Mouse (Mus musculus): Measurements from ENCODE around the gene Cd300ld. TPM values are rescaled to one million over a fixed set of nuclear protein-coding genes. Genes with fewer than 3 reads are reported as not detected.
"Not testable (repeated sequence)": the region's sequence is repeated elsewhere in the genome, so short reads cannot be mapped to it uniquely, and the experiment has no call there.

The Cd300ld gene
- 0.13 and 0.22 TPM in 2 replicates for polyA plus RNA-seq (2012; rRNA removed)
- polyA plus RNA-seq (2014; fragmentation: Nextera tagmentation; extraction: Ambion mirVana) = 0.29 and 0.36 TPM in 2 replicates

DNA sequence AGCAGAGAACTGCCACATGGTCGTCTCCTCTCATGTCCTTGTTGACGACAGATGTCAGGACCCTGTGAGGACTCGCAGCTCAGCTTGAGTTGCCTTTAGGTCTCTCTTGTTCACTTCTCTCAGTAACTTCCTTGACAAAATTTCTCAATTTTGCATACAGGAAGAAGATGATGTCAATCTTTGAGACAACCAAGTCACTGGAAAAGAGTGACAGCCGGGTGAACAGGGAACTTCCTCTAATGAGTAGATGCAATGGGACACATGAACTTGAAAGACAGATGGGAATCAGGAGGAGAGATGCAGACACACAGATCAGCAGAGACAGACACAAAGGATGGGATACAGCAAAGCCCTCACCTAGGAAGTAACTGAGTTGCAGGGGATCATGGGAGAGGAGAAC is at the start of gene Cd300ld:
TSS of gene Cd300ld (minus strand) at position 130 of the 400 bp plus-strand sequence.
- Histone ChIP-seq H3K9me3 (ENCODE audit: control insufficient read depth, low read length) (no peaks in the 10 kb centered on the region), H3K36me3 (ENCODE audit: control insufficient read depth, insufficient read depth, low read length) (no peaks in the 10 kb centered on the region), H3K27ac (replicated peaks; ENCODE audit: low read depth, low read length) (no peak within 1 kb of the TSS), H3K4me2 (replicated peaks; ENCODE audit: low read depth, low read length, severe bottlenecking) (no peak within 1 kb of the TSS), H3K9ac (ENCODE audit: low read depth, low read length, severe bottlenecking) (no peak within 1 kb of the TSS), H3K4me1 (ENCODE audit: control insufficient read depth, insufficient read depth, low read length) (no peaks in the 10 kb centered on the region), H3K27me3 (ENCODE audit: control insufficient read depth, insufficient read depth, low read length) (no peaks in the 10 kb centered on the region), H3K4me3 (replicated peaks; ENCODE audit: low read length) (no peak within 1 kb of the TSS)
- 67% methylated on average over 4 of the region's 4 CpGs for WGBS
- ATAC-seq (ENCODE audit: low FRiP score, low read depth) = no peak
- TF ChIP-seq POLR2A (IDR thresholded peaks at IDR 0.05; ENCODE audit: borderline replicate concordance, extremely low read depth, insufficient read depth, insufficient read length) = no peak
- DNase-seq (ENCODE audit: low spot score) = no peak

DNA sequence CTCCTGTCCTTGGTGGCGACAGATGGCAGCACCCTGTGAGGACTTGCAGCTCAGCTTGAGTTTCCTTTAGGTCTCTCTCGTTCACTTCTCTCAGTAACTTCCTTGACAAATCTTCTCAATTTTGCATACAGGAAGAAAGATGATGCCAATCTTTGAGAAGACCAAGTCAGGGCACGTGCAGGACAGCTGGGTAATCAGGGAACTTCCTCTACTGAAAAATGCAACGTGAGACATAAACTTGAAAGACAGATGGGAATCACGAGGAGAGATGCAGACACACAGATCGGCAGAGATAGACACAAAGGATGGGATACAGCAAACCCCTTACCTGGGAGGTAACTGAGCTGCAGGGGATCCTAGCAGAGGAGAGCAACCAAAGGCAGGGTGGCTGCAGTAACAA is 47.9 kb upstream of the Cd300ld start, which contains the start of gene Cd300ld5:
TSS of gene Cd300ld5 (minus strand) at position 101 of the 400 bp plus-strand sequence.
- not testable (repeated sequence) for DNase-seq (ENCODE audit: low spot score); H3K4me1 ChIP-seq (ENCODE audit: control insufficient read depth, insufficient read depth, low read length); H3K4me3 ChIP-seq (replicated peaks; ENCODE audit: low read length); ATAC-seq (ENCODE audit: low FRiP score, low read depth); H3K27ac ChIP-seq (replicated peaks; ENCODE audit: low read depth, low read length); H3K27me3 ChIP-seq (ENCODE audit: control insufficient read depth, insufficient read depth, low read length); H3K4me2 ChIP-seq (replicated peaks; ENCODE audit: low read depth, low read length, severe bottlenecking); H3K9me3 ChIP-seq (ENCODE audit: control insufficient read depth, low read length); H3K36me3 ChIP-seq (ENCODE audit: control insufficient read depth, insufficient read depth, low read length); H3K9ac ChIP-seq (ENCODE audit: low read depth, low read length, severe bottlenecking)
- no CpG with 5 or more reads among the region's 6 CpGs for WGBS

DNA sequence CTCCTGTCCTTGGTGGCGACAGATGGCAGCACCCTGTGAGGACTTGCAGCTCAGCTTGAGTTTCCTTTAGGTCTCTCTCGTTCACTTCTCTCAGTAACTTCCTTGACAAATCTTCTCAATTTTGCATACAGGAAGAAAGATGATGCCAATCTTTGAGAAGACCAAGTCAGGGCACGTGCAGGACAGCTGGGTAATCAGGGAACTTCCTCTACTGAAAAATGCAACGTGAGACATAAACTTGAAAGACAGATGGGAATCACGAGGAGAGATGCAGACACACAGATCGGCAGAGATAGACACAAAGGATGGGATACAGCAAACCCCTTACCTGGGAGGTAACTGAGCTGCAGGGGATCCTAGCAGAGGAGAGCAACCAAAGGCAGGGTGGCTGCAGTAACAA is 37.2 kb upstream of the Cd300ld start, which contains the start of gene Cd300ld4:
TSS of gene Cd300ld4 (minus strand) at position 101 of the 400 bp plus-strand sequence.
- not testable (repeated sequence) for DNase-seq (ENCODE audit: low spot score)

DNA sequence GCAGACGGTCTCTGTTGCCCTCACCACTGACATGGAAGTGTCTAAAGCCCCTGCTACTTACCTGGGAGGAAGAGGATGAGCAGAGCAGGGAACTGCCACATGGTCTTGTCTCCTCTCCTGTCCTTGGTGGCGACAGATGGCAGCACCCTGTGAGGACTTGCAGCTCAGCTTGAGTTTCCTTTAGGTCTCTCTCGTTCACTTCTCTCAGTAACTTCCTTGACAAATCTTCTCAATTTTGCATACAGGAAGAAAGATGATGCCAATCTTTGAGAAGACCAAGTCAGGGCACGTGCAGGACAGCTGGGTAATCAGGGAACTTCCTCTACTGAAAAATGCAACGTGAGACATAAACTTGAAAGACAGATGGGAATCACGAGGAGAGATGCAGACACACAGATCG is 26.4 kb upstream of the Cd300ld start, which contains the start of gene Cd300ld2:
TSS of gene Cd300ld2 (minus strand) at position 101 of the 400 bp plus-strand sequence.
- not testable (repeated sequence) for ATAC-seq (ENCODE audit: low FRiP score, low read depth); H3K4me3 ChIP-seq (replicated peaks; ENCODE audit: low read length); DNase-seq (ENCODE audit: low spot score); H3K27me3 ChIP-seq (ENCODE audit: control insufficient read depth, insufficient read depth, low read length); H3K4me1 ChIP-seq (ENCODE audit: control insufficient read depth, insufficient read depth, low read length); H3K4me2 ChIP-seq (replicated peaks; ENCODE audit: low read depth, low read length, severe bottlenecking); H3K9me3 ChIP-seq (ENCODE audit: control insufficient read depth, low read length); H3K36me3 ChIP-seq (ENCODE audit: control insufficient read depth, insufficient read depth, low read length); H3K9ac ChIP-seq (ENCODE audit: low read depth, low read length, severe bottlenecking); H3K27ac ChIP-seq (replicated peaks; ENCODE audit: low read depth, low read length)
- WGBS = no CpG with 5 or more reads among the region's 7 CpGs

More for the DNA sequence above, 37.2 kb upstream of the Cd300ld start, which contains the start of gene Cd300ld4:
- not testable (repeated sequence) for H3K27me3 ChIP-seq (ENCODE audit: control insufficient read depth, insufficient read depth, low read length); H3K9me3 ChIP-seq (ENCODE audit: control insufficient read depth, low read length); H3K4me2 ChIP-seq (replicated peaks; ENCODE audit: low read depth, low read length, severe bottlenecking); H3K27ac ChIP-seq (replicated peaks; ENCODE audit: low read depth, low read length); H3K9ac ChIP-seq (ENCODE audit: low read depth, low read length, severe bottlenecking); H3K4me3 ChIP-seq (replicated peaks; ENCODE audit: low read length); H3K36me3 ChIP-seq (ENCODE audit: control insufficient read depth, insufficient read depth, low read length); ATAC-seq (ENCODE audit: low FRiP score, low read depth); H3K4me1 ChIP-seq (ENCODE audit: control insufficient read depth, insufficient read depth, low read length)
- no CpG with 5 or more reads among the region's 6 CpGs for WGBS

DNA sequence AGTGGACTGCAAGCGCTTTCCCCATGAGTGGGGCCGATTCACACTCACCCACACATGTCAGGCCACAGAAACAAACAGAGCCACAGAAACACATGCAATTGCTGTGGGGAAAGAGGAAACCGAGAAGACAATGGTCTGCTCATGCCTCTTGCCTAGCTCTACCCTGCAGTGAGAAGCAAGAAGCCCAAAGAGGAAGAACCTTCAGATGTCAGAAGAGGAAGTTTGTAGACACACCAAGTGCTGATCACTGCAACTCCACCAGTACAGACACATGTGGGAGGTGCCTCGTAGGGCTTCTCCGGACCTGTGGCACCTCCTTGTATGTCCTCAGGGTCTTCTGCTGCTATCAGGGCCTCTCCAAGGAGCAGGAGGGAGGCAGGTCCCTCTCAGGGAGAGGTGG is 14.3 kb upstream of the Cd300ld start:
- ATAC-seq (ENCODE audit: low FRiP score, low read depth) (no peak), DNase-seq (ENCODE audit: low spot score) (no peak)
- no peaks in the 10 kb centered on the region for H3K4me1 ChIP-seq (ENCODE audit: control insufficient read depth, insufficient read depth, low read length)
- TF ChIP-seq POLR2A (IDR thresholded peaks at IDR 0.05; ENCODE audit: borderline replicate concordance, extremely low read depth, insufficient read depth, insufficient read length) = no peak
- no peak overlapping the region for H3K9ac ChIP-seq (ENCODE audit: low read depth, low read length, severe bottlenecking)
- no peaks in the 10 kb centered on the region for H3K9me3 ChIP-seq (ENCODE audit: control insufficient read depth, low read length)
- no peak overlapping the region for H3K27ac ChIP-seq (replicated peaks; ENCODE audit: low read depth, low read length)
- WGBS = 86% methylated on average over 5 of the region's 5 CpGs
- no peak overlapping the region for H3K4me3 ChIP-seq (replicated peaks; ENCODE audit: low read length)
- no peaks in the 10 kb centered on the region for H3K27me3 ChIP-seq (ENCODE audit: control insufficient read depth, insufficient read depth, low read length)
- no peaks in the 10 kb centered on the region for H3K36me3 ChIP-seq (ENCODE audit: control insufficient read depth, insufficient read depth, low read length)
- H3K4me2 ChIP-seq (replicated peaks; ENCODE audit: low read depth, low read length, severe bottlenecking) = no peak overlapping the region

DNA sequence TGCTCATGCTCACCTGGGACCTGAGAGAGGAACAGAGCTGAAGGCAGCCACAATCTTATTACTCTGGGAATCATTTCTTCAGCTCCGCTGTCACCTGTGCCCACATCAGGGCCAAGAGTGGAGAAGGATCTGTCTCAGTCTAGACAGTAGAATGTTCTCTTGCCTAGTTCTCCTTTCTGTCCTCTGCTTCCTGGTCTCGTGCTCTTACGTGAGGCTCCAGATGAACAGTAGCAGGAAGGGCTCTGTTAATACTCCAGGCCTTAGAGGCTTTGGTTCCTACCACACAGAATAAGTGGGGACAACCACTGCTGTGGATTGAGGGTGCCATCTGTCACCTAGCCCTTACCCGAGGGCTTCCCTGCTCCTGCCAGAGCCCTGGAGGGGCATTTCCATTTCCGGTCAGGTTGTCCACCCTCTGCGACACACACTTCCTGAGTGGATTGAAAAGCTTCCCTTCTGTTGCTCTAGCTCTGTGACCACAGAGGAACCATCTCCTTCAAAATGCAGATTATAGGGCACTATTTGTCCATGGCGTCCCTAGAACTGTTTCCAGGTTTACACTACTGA is 11.8 kb upstream of the Cd300ld start, which contains the start of gene Cd300c2:
TSS of gene Cd300c2 (minus strand) at position 407 of the 567 bp plus-strand sequence.
- no peaks in the 10 kb centered on the region for H3K9me3 ChIP-seq (ENCODE audit: control insufficient read depth, low read length)
- H3K27ac ChIP-seq (replicated peaks; ENCODE audit: low read depth, low read length) = no peak within 1 kb of the TSS
- no peaks in the 10 kb centered on the region for H3K27me3 ChIP-seq (ENCODE audit: control insufficient read depth, insufficient read depth, low read length)
- no peaks in the 10 kb centered on the region for H3K4me1 ChIP-seq (ENCODE audit: control insufficient read depth, insufficient read depth, low read length)
- H3K9ac ChIP-seq (ENCODE audit: low read depth, low read length, severe bottlenecking) = no peak within 1 kb of the TSS
- no peak within 1 kb of the TSS for H3K4me2 ChIP-seq (replicated peaks; ENCODE audit: low read depth, low read length, severe bottlenecking)
- H3K4me3 ChIP-seq (replicated peaks; ENCODE audit: low read length) = no peak within 1 kb of the TSS
- TF ChIP-seq POLR2A (IDR thresholded peaks at IDR 0.05; ENCODE audit: borderline replicate concordance, extremely low read depth, insufficient read depth, insufficient read length) = no peak
- DNase-seq (ENCODE audit: low spot score) (no peak), ATAC-seq (ENCODE audit: low FRiP score, low read depth) (no peak)
- 81% methylated on average over 7 of the region's 7 CpGs for WGBS
- H3K36me3 ChIP-seq (ENCODE audit: control insufficient read depth, insufficient read depth, low read length) = no peaks in the 10 kb centered on the region
